In genomic region chr13:72623926-72624846, GRCm38 (mm10) we compare ENCODE assay signal across 8 mouse cellular contexts. TPM values are rescaled to one million over a fixed set of nuclear protein-coding genes. Genes with fewer than 3 reads are reported as not detected.
DNase-seq lines count a peak whose midpoint lies in the region; ATAC-seq and TF ChIP-seq lines count a peak whose summit lies in the region.

No protein-coding gene starts in this region.

- no peak for ATAC-seq in forebrain, embryonic 16.5 days
- ATAC-seq in embryonic facial prominence, embryonic 14.5 days (ENCODE audit: low read depth) = no peak
- ATAC-seq in intestine, embryonic 16.5 days = no peak
- no peak for ATAC-seq in lung, embryonic 16.5 days (ENCODE audit: low read depth)
- no peak for ATAC-seq in stomach, postnatal 0 days (ENCODE audit: low FRiP score, low TSS enrichment)

- TF ChIP-seq CTCF in stomach, postnatal 0 days (IDR thresholded peaks at IDR 0.05; ENCODE audit: low read depth) = peak; percentile 61
- TF ChIP-seq CTCF in left cerebral cortex, adult 2 months (IDR thresholded peaks at IDR 0.05) = no peak; the same call in 1 of the 2 replicates

- no peak overlapping the region for H3K9ac ChIP-seq in forebrain, embryonic 16.5 days (replicated peaks; ENCODE audit: low read depth, low read length)
- peak overlapping the region; percentile 49; the same call in 1 of the 2 replicates for H3K9ac ChIP-seq in embryonic facial prominence, embryonic 14.5 days (ENCODE audit: low read depth, low read length)
- H3K9ac ChIP-seq in intestine, embryonic 16.5 days (ENCODE audit: low read depth, low read length) = no peak overlapping the region
- H3K9ac ChIP-seq in lung, embryonic 16.5 days (ENCODE audit: low read length) = peak overlapping the region; percentile 70
- 0 out of 2 replicates have a peak overlapping the region, but pooled peaks have one; percentile 35 for H3K9ac ChIP-seq in stomach, postnatal 0 days (ENCODE audit: low read length)

- H3K4me2 ChIP-seq in forebrain, embryonic 16.5 days (ENCODE audit: low read length) = no peak overlapping the region
- H3K4me2 ChIP-seq in embryonic facial prominence, embryonic 14.5 days (ENCODE audit: low read depth, low read length) = peak overlapping the region; percentile 59
- peak overlapping the region; percentile 51 for H3K4me2 ChIP-seq in intestine, embryonic 16.5 days (ENCODE audit: low read depth, low read length)
- H3K4me2 ChIP-seq in lung, embryonic 16.5 days (ENCODE audit: low read depth, low read length) = peak overlapping the region; percentile 81
- peak overlapping the region; percentile 67 for H3K4me2 ChIP-seq in stomach, postnatal 0 days (replicated peaks; ENCODE audit: low read depth)

- H3K27me3 ChIP-seq in forebrain, embryonic 10.5 days (ENCODE audit: poor library complexity, severe bottlenecking) = peaks cover 100% of the 10 kb centered on the region
- peaks cover 79% of the 10 kb centered on the region for H3K27me3 ChIP-seq in forebrain, embryonic 16.5 days (replicated peaks; ENCODE audit: control insufficient read depth, insufficient read depth, low read length)
- peaks cover 84% of the 10 kb centered on the region for H3K27me3 ChIP-seq in embryonic facial prominence, embryonic 14.5 days (replicated peaks; ENCODE audit: control insufficient read depth, insufficient read depth, low read length)
- H3K27me3 ChIP-seq in intestine, embryonic 16.5 days (replicated peaks; ENCODE audit: control insufficient read depth, insufficient read depth, low read length) = peaks cover 76% of the 10 kb centered on the region
- H3K27me3 ChIP-seq in lung, embryonic 16.5 days (ENCODE audit: control insufficient read depth, insufficient read depth, low read depth, low read length) = peaks cover 68% of the 10 kb centered on the region
- H3K27me3 ChIP-seq in stomach, postnatal 0 days (ENCODE audit: control insufficient read depth, insufficient read depth, low read length) = peaks cover 18% of the 10 kb centered on the region; the same call in 1 of the 2 replicates

- H3K9me3 ChIP-seq in forebrain, embryonic 10.5 days = no peaks in the 10 kb centered on the region
- H3K9me3 ChIP-seq in forebrain, embryonic 16.5 days (ENCODE audit: control insufficient read depth, low read length) = peaks cover 2% of the 10 kb centered on the region; the same call in 1 of the 2 replicates
- H3K9me3 ChIP-seq in embryonic facial prominence, embryonic 14.5 days (ENCODE audit: control insufficient read depth, low read length) = no peaks in the 10 kb centered on the region
- no peaks in the 10 kb centered on the region for H3K9me3 ChIP-seq in intestine, embryonic 16.5 days (ENCODE audit: control insufficient read depth, low read length)
- H3K9me3 ChIP-seq in lung, embryonic 16.5 days (ENCODE audit: control insufficient read depth, low read length) = no peaks in the 10 kb centered on the region
- no peaks in the 10 kb centered on the region for H3K9me3 ChIP-seq in stomach, postnatal 0 days (ENCODE audit: control insufficient read depth, low read length)

- peak overlapping the region; percentile 37 for H3K4me3 ChIP-seq in forebrain, embryonic 10.5 days
- no peak overlapping the region for H3K4me3 ChIP-seq in forebrain, embryonic 16.5 days (replicated peaks; ENCODE audit: low read length)
- H3K4me3 ChIP-seq in embryonic facial prominence, embryonic 14.5 days (ENCODE audit: low read depth, low read length) = peak overlapping the region; percentile 36
- H3K4me3 ChIP-seq in intestine, embryonic 16.5 days (ENCODE audit: low read length) = peak overlapping the region; percentile 35
- H3K4me3 ChIP-seq in lung, embryonic 16.5 days (ENCODE audit: low read length) = peak overlapping the region; percentile 51
- peak overlapping the region; percentile 38 for H3K4me3 ChIP-seq in stomach, postnatal 0 days (ENCODE audit: low read depth, low read length)
- H3K4me3 ChIP-seq in left cerebral cortex, adult 2 months = no peak overlapping the region

- WGBS in forebrain, embryonic 10.5 days = under 1% methylated on average over 46 of the region's 46 CpGs
- WGBS in forebrain, embryonic 16.5 days = under 1% methylated on average over 46 of the region's 46 CpGs
- WGBS in embryonic facial prominence, embryonic 14.5 days = 1% methylated on average over 46 of the region's 46 CpGs
- 2% methylated on average over 46 of the region's 46 CpGs for WGBS in intestine, embryonic 16.5 days
- under 1% methylated on average over 46 of the region's 46 CpGs for WGBS in lung, embryonic 16.5 days
- WGBS in stomach, postnatal 0 days = 3% methylated on average over 45 of the region's 46 CpGs

- H3K36me3 ChIP-seq in forebrain, embryonic 10.5 days (replicated peaks) = no peaks in the 10 kb centered on the region
- no peaks in the 10 kb centered on the region for H3K36me3 ChIP-seq in forebrain, embryonic 16.5 days (ENCODE audit: control insufficient read depth, insufficient read depth)
- H3K36me3 ChIP-seq in embryonic facial prominence, embryonic 14.5 days (ENCODE audit: control insufficient read depth, insufficient read depth, low read length) = no peaks in the 10 kb centered on the region
- no peaks in the 10 kb centered on the region for H3K36me3 ChIP-seq in intestine, embryonic 16.5 days (ENCODE audit: control insufficient read depth, insufficient read depth, low read length)
- H3K36me3 ChIP-seq in lung, embryonic 16.5 days (ENCODE audit: control insufficient read depth, insufficient read depth, low read length) = no peaks in the 10 kb centered on the region
- H3K36me3 ChIP-seq in stomach, postnatal 0 days (ENCODE audit: control insufficient read depth, insufficient read depth, low read length) = no peaks in the 10 kb centered on the region

- TF ChIP-seq EP300 in stomach, postnatal 0 days (optimal IDR thresholded peaks at IDR 0.05) = no peak

- peaks cover 34% of the 10 kb centered on the region for H3K4me1 ChIP-seq in forebrain, embryonic 10.5 days
- peaks cover 17% of the 10 kb centered on the region for H3K4me1 ChIP-seq in forebrain, embryonic 16.5 days (replicated peaks; ENCODE audit: control insufficient read depth, insufficient read depth, low read length)
- H3K4me1 ChIP-seq in embryonic facial prominence, embryonic 14.5 days (ENCODE audit: control insufficient read depth, insufficient read depth, low read length) = peaks cover 10% of the 10 kb centered on the region; the same call in 1 of the 2 replicates
- H3K4me1 ChIP-seq in intestine, embryonic 16.5 days (ENCODE audit: control insufficient read depth, insufficient read depth, low read length) = peaks cover 20% of the 10 kb centered on the region
- H3K4me1 ChIP-seq in lung, embryonic 16.5 days (replicated peaks; ENCODE audit: control insufficient read depth, insufficient read depth, low read length) = no peaks in the 10 kb centered on the region
- no peaks in the 10 kb centered on the region for H3K4me1 ChIP-seq in stomach, postnatal 0 days (replicated peaks; ENCODE audit: control insufficient read depth, insufficient read depth)

- intact Hi-C loops in left cerebral cortex, adult 2 months (cut with DNase I) = loop anchor here (2.0 to 10.0 kb wide), 4 partner anchors 638 to 1519 kb away; partner anchors contain the start of gene Irx4

- no peak overlapping the region for H3K27ac ChIP-seq in forebrain, embryonic 10.5 days
- H3K27ac ChIP-seq in forebrain, embryonic 16.5 days (ENCODE audit: low read length) = no peak overlapping the region
- H3K27ac ChIP-seq in embryonic facial prominence, embryonic 14.5 days (replicated peaks; ENCODE audit: low read depth, low read length) = no peak overlapping the region
- H3K27ac ChIP-seq in intestine, embryonic 16.5 days (ENCODE audit: low read length) = no peak overlapping the region
- peak overlapping the region; percentile 76 for H3K27ac ChIP-seq in lung, embryonic 16.5 days (ENCODE audit: low read length)
- no peak overlapping the region for H3K27ac ChIP-seq in stomach, postnatal 0 days (replicated peaks)
- H3K27ac ChIP-seq in left cerebral cortex, adult 2 months = no peak overlapping the region

- no peak for DNase-seq in forebrain, embryonic 10.5 days (ENCODE audit: extremely low spot score, low spot score)
- DNase-seq in embryonic facial prominence, embryonic 14.5 days (ENCODE audit: low spot score) = peak; percentile 52
- peak; percentile 62 for DNase-seq in stomach, postnatal 0 days (ENCODE audit: low spot score)
- DNase-seq in left cerebral cortex, adult 2 months (ENCODE audit: extremely low spot score in 1 of 2, low spot score in 2 of 2) = no peak
- no peak for DNase-seq in cerebellum, postnatal 4 days (ENCODE audit: low spot score in 2 of 2)

RNA-seq across cellular contexts. Expression of gene Irx2, which starts 4.4 kb away (rescaled TPM):
- 1.1 and 1.9 TPM in 2 replicates for polyA plus RNA-seq in forebrain, embryonic 10.5 days (2016; fragmentation: Nextera tagmentation; extraction: Ambion mirVana)
- 0.30 and 1.7 TPM in 2 replicates for polyA plus RNA-seq in forebrain, embryonic 16.5 days (2015; fragmentation: Nextera tagmentation; extraction: Ambion mirVana)
- 25.7 and 26.7 TPM in 2 replicates for polyA plus RNA-seq in embryonic facial prominence, embryonic 14.5 days (2014; fragmentation: Nextera tagmentation; extraction: Ambion mirVana)
- polyA plus RNA-seq in intestine, embryonic 16.5 days (2015; fragmentation: Nextera tagmentation; extraction: Ambion mirVana) = not detected in 2 replicates
- 14.9 and 17.3 TPM in 2 replicates for polyA plus RNA-seq in lung, embryonic 16.5 days (2015; fragmentation: Nextera tagmentation; extraction: Ambion mirVana)
- polyA plus RNA-seq in stomach, postnatal 0 days (2015; fragmentation: Nextera tagmentation; extraction: Ambion mirVana) = 11.1 and 12.5 TPM in 2 replicates
- total RNA-seq in left cerebral cortex, adult 2 months (2021) = not detected

Comparison
In these comparisons a context has a peak if more than half of its experiments do, and no peak if none do; other contexts are left out.
1. H3K4me3 ChIP-seq: peak in forebrain, embryonic 10.5 days (single experiment), embryonic facial prominence, embryonic 14.5 days (single experiment), intestine, embryonic 16.5 days (single experiment), lung, embryonic 16.5 days (single experiment) and stomach, postnatal 0 days (single experiment); none in forebrain, embryonic 16.5 days (single experiment) and left cerebral cortex, adult 2 months (single experiment).
2. DNase-seq: peak in embryonic facial prominence, embryonic 14.5 days (single experiment) and stomach, postnatal 0 days (single experiment); none in forebrain, embryonic 10.5 days (single experiment), left cerebral cortex, adult 2 months (0 of 2) and cerebellum, postnatal 4 days (0 of 2).
3. H3K9ac ChIP-seq: peak in embryonic facial prominence, embryonic 14.5 days (single experiment), lung, embryonic 16.5 days (single experiment) and stomach, postnatal 0 days (single experiment); none in forebrain, embryonic 16.5 days (single experiment) and intestine, embryonic 16.5 days (single experiment).